Mouse (Mus musculus) megakaryocyte progenitor cell, adult 5-6 weeks (primary cell): Measurements from ENCODE around the gene Gabarap. TPM values are rescaled to one million over a fixed set of nuclear protein-coding genes. Genes with fewer than 3 reads are reported as not detected.

ENCODE experiments used
- ATAC-seq: replicated peaks from 2 replicates; pipeline ENCODE4 v1.8.0; 2016; ENCODE audit warnings: mild to moderate bottlenecking, moderate TSS enrichment, inconsistent platforms; ENCODE audit not compliant: poor library complexity
- total RNA-seq, 2 experiments: library from RNA; stranded (forward) in 1 of 2; stranded (reverse) in 1 of 2; fragments of 157-497, 149-512 nt in 1 of 2; fragments of 200-1000 nt in 1 of 2; gene quantifications; 2 replicates each; pipeline versions ENCODE4 v1.2.3 to v1.2.4; 2015 to 2017

Gene Gabarap
- total RNA-seq, 2 experiments from 2014 or later = 274 to 387 TPM

DNA sequence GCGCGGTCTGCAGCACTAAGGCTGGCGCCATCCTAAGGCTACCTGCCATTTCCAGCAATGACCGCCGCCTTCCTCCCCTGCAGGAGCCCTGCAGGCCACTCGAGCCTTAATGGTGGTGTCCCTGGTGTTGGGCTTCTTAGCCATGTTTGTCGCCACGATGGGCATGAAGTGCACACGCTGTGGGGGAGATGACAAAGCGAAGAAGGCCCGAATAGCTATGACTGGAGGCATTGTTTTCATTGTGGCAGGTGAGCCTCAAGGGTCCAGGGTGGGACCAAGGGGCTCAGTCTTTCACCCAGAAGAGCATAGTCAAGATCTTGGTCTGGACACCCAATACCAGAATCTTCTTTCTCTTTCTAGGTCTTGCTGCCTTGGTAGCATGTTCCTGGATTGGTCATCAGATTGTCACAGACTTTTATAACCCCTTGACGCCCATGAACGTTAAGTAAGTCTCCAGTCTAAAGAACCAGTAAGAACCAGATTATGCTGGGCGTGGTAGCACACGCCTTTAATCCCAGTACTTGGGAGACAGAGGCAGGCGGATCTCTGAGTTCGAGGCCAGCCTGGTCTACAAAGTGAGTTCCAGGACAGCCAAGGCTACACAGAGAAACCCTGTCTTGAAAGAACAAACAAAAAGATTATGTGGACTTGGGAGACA is 24.0 kb upstream of the Gabarap start:
- ATAC-seq = no peak

DNA sequence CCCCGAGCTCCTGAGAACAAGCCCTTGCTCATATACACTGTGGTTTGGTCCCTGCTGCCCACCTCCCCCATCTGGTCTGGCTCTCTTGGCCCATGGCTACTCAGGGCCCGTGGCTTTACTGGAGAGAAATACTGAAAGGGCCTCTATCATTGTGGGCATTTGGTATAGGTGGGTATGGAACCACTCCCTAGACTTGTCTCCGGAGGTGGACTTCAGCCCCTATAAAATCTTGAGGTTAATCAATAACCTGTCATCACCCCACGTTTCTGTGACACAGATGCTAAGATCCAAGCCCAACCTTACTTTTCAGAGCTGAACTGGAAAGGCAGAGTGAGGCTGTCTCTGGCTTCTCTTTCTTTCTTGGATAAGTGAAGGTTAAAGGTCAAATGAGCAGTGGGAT is 22.1 kb upstream of the Gabarap start:
- no peak for ATAC-seq

DNA sequence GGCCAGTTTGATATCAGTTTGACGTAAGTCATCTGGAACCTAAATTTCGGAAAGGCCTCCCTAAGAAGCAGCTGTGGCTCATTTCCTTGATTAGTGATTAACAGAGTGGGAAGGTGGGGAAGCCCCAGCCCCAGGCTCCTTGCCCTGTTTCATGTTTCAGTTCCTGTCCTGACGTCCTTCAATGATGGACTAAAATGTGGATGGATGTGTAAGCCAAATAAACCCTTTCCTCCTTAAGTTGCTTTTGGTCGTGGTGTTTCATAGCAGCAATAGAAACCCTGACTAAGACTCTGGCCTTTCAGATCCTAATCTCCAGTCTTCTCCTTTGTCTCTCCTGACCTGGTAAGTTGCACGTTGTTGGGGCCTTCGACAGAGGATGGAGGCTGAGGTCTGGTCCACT is 20.7 kb upstream of the Gabarap start:
- ATAC-seq = no peak

DNA sequence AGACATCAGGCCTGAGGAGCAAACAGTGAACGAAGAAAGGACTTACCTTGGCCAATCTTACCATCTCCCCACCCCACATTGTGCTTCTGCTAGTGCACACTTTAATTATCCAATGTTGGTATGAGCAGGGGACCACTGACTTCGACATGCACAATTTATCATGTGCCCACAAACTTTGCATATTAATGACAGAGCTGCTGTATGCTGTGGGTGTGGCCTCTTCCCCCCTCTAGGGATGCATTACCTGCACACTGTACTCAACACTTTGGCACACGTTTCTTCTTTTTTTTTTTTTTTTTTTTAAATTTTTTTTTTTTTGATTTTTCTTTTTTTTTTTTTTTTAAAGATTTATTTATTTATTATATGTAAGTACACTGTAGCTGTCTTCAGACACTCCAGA is 20.2 kb upstream of the Gabarap start:
- ATAC-seq = no peak

DNA sequence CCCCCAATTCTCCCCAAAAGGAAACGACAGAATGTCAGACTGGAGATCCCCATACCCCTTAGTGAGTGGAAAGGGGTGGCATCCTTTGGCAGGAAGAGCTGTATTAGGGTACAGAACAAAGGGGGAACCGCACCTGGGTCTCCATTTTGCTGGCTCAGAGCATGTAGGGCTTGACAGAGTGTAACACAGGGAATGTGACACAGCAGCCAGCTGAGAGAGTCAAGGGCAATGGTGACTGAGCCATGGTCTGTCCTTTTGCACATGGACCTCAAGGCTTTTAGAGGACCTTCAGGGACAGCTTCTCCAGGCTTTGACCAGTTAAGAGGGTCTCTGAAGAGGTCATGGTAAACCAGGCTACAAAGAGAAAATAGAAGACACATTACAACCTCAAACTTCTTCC is 16.0 kb upstream of the Gabarap start:
- ATAC-seq = no peak

DNA sequence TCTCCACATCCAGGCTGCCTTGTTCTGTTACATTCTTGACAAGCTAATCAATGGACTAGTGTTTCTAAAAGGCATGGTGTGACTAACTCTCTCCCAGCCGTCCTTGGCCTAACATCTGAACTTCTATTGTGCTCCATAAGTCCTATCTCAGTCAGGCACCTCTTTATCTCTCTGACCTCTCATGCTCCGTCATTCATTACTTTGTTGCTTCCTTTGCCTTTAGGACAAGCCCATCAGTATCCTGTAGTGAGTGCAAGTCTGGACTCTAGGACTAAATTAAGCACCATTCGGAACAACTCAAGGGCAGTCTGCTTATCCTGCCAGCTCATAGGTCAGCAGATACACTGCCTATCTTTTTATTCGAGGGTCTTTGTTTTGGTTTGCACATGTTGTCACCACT is 14.7 kb upstream of the Gabarap start:
- ATAC-seq = no peak

DNA sequence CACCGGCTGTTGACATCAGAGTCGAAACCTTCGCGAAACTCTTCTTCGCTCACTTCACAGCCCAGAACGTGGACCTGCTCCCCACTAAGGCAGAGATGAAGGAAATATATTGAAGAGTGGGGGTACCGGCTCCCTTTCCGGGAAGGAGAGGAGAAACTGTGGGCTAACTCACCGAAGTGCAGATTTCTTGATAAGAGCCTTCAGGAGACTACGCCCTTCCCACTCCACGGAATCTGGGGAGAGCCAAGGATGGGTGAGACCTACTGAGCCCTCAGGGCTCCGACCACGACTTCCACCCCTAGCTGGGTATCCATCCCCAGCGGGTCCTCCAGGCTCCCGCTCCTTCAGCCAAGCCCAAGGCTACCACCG is 11.1 kb upstream of the Gabarap start:
- ATAC-seq = peak; percentile 18

DNA sequence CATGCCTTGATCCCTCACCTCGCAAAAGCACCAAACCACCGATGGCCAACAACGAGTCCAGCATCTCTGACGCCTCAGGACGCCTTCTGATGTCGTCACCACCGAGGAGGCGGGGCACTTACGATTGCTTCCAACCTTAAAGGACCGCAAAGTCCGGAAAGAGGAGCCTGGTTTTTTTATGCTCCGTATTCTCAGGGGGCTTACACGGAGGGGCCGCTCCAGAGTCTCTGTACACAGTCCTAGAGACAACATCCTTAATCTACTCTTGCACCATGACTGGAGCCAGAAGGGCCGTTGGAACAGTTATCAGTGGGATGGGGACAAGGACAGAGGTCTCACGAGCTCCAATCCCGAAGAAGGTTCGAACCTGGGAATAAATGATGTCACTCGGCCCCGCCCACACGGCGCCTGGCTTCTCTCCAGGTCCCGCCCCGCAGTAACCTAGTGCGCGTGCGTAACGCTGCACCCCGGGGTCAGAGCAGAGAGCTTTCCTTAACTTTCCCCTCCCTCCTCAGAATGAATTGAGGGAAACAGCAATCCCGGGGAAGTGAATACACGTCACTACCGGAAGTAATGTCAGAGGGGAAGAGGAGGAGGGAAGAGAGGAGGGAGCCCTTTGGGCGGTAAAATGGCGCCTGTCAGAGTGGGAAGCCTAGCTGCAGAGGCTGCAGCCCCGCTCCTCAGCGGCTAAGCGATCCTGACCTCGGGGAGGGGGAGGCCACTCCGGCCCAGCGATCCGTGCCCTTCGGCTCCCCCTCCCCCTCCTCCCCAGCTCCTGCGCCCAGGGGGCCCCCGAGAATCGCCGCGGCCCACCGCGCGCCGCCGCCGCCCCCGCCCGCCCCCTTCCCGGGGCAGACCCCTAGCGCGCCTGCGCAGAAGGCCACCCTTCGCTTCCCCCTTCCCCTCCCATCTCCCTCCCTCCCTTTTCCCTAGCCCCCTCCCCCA is 10.5 kb upstream of the Gabarap start:
- peak; percentile 93 for ATAC-seq

DNA sequence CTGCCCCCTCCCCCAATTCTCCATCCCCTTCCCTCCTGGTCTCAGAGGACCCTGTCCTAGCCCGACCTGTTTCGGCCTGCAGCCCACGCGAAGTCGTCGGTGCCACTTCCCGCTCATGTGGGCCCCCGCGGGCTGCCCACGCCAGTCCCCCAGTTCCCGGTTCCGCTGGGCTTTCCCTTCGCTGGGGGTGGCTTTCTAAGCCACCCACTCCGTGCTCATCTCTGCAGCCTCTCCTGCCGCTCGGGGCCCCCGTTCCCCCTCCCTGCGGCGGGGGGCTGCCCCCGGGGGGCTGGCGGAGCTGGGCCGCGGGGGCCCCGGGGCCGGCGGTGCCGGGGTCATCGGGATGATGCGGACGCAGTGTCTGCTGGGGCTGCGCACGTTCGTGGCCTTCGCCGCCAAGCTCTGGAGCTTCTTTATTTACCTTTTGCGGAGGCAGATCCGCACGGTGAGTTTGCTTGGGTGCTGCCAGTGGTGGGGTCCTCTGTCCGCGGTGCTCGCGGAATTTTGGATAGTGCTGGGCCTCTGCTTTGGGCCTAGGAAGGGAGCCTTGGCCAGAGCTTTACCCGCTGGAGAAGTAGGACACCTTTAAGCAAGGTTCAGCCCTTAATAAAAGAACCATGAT is 9.7 kb upstream of the Gabarap start, which contains the start of gene Ctdnep1:
Gene Ctdnep1, plus strand, starts transcription at position 16 of the 622 bp plus-strand sequence.
- ATAC-seq = no peak

DNA sequence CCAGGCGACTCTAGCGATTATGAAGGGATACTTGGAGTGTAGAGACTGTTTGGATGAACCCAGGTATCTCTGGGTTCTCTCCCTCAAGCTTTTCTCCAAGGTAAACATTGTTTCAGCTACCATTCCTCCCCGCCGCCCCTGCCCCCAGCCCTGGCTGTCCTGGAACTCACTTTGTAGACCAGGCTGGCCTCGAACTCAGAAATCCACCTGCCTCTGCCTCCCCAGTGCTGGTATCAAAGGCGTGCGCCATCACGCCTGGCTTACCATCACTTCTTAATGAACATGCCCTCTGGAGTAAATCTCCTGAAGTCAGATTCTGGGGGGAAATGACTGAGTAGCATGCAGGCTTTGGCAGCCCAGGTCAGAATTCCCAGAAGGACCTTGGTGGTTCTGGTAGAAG is 8.7 kb upstream of the Gabarap start, which contains the start of gene Elp5:
Gene Elp5, minus strand, starts transcription at position 293 of the 400 bp plus-strand sequence.
- no peak for ATAC-seq

DNA sequence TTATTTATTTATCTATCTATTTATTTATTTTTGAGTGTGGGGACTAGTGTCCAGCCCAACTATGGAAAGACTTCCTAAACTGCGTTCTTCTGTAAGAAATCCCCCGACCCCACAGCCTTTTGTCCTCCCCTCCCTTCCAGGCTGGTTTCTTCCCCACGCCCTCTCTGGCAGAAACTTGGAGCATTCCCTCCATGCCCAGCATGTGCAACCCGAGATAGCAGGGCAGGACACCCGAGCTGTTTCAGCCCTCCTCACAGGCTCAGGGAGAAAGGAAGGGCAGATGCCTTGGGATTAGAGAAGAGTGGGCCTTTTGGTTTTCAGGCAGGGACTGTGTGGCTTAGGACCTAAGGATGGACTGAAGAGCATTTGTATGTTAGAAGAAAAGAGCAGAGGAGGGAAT is 8.1 kb upstream of the Gabarap start:
- no peak for ATAC-seq

DNA sequence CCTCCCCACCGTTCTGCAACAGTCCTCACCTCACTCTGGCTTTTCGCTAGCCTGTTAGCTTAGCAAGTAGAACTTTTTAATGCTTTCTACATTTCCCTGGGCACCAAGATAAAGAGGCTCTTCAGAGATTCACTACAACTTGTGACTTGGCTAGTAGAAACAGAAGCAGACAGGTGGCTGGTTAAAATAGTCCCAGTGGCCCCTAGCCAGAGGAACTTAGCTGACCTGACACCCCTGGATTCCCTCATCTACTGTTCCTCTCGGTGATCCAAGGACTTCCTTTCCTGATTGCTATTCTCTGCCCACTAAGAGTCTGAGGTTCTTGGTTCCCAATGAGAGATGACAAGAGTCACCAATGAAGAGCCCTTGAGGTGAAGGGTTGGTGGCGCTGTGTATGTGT is 7.6 kb upstream of the Gabarap start:
- no peak for ATAC-seq

DNA sequence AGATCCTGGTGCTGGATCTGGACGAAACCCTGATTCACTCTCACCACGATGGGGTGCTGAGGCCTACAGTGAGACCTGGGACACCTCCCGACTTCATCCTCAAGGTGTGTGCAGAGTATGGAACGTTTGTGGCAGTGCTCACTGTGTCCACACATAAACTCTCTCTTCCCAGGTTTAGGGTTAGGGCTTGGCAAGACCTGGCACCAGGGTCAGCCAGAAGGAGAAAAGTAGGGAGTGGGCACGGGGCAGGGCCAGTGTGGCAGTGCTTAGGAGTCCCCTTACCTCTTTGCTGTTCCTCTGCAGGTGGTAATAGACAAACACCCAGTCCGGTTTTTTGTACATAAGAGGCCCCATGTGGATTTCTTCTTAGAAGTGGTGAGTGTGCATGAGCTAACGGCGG is 6.5 kb upstream of the Gabarap start:
- ATAC-seq = no peak

DNA sequence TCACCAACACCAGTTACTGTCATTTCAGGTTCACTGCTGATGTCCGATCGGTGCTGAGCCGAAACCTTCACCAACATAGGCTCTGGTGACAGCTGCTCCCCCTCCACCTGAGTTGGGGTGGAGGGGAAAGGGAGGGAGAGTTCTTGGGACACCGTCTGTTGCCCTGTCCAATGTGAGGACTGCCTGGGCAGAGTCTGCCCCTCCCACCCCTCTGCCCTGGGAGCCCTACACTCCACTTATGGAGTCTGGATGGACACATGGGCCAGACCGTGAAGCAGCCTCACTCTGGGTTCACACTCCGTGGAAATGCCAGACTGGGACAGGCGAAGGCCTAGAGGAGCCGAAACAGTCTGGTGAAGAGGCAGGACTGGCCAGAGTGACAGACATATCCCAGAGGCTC is 994 bp upstream of the Gabarap start:
- no peak for ATAC-seq

DNA sequence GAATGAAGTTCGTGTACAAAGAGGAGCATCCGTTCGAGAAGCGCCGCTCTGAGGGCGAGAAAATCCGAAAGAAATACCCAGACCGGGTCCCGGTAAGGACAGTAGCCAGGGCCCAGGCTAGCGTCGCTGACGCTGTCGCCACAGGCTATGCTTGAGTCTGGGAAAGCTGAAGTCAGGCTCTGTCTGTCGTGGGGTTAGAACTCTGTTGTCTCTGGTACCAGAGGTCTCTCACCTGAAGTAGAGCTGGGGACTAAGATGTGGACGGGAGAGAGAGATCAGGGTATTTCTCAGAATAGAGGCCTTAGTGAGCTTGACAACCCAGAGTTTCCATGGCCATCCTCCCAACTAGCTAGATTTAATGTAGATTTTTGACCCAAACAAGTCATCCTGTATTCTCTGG is 768 bp downstream of the Gabarap start:
- no peak for ATAC-seq

DNA sequence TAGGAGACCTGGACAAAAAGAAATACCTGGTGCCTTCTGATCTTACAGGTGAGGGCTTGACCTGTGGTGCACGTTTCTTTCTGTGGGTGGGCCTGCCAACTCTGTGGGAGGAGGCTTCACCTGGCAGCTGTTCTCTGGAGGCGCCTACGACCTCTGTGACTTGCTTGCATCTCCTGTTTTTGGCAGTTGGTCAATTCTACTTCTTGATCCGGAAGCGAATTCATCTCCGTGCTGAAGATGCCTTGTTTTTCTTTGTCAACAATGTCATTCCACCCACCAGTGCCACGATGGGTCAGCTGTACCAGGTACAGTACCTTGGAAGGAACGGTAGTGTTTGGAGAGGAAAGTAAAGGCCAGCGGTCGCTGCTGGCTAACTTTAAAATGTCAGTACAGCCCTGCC is 1.5 kb downstream of the Gabarap start:
- ATAC-seq = no peak

DNA sequence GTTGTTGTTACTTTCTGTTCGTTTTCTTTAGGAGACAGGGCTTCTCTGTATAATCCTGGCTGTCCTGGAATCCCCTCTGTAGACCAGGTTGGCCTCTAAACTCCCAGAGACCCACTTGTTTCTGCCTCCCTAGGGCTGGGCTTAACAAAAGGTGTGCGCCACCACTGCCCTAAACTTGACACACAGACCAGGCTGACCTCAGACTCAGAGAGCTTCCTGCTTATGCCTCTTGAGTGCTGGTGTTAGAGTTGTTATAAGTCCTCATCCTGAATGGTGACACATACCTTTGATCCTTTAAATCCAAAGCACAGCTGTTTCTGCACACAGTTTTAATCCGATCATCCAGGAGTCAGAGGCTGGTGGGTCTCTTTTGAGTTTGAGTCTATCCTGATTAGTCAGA is 2.0 kb downstream of the Gabarap start:
- ATAC-seq = no peak

DNA sequence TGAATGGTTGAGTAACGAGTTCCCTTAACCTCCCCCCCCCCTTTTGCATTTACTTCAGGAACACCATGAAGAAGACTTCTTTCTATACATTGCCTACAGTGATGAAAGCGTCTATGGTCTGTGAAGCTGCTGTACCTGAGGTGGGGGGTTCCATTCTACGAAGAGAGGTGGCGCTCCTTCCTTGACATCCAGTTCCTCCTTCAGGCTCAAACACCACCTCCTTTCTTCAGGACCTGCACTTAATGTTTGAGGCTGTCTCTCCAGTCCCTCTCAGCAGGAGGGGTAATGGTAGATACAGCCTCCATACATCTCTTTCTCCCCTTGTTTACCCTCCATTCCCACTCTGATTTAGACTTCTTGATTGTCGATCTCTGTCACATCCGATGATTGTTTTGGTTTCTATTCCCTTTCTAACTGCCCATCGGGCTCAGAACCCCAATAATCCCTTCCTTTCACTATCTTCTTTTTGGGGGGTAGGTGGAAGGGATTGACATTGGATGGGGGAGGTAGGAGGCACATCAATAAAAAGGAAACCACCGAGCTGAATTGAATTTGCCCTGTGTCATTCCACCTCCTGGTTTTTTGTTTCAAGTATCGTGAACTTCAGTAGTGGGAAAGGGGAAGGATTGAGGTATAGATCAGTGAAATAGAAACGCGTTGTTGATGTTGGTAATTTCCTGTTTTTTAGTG is 3.6 kb downstream of the Gabarap start:
- no peak for ATAC-seq

DNA sequence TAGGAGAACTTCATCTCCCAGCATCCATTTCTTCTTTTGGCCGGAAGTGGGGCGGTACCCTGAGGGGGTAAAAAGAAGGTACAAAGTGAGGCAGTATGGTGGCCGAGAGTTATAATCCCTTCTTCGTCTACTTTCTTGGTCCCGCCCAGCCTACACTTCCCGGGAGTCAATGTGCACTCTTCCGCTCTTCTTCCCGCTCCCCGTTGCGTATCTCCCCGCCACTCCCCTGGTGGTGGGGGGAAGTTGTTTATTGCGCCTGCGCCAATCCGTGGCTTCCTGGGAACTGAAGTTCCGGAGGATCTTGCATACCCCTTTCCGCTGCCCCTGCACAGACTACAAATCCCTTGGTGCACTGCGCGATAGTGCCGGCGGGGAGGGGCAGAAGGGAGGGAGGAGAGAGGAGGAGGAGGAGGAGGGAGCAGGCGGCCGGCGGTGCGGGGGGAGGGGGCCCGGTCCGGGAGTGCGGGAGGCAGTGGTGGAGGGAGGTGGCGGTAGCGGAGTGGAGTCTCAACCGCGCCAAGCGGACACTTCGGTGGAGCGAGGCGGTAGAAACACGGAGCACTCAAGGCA is 4.5 kb downstream of the Gabarap start, which contains the start of gene Phf23:
Gene Phf23, plus strand, starts transcription at position 387 of the 570 bp plus-strand sequence.
- ATAC-seq = peak; percentile 65

DNA sequence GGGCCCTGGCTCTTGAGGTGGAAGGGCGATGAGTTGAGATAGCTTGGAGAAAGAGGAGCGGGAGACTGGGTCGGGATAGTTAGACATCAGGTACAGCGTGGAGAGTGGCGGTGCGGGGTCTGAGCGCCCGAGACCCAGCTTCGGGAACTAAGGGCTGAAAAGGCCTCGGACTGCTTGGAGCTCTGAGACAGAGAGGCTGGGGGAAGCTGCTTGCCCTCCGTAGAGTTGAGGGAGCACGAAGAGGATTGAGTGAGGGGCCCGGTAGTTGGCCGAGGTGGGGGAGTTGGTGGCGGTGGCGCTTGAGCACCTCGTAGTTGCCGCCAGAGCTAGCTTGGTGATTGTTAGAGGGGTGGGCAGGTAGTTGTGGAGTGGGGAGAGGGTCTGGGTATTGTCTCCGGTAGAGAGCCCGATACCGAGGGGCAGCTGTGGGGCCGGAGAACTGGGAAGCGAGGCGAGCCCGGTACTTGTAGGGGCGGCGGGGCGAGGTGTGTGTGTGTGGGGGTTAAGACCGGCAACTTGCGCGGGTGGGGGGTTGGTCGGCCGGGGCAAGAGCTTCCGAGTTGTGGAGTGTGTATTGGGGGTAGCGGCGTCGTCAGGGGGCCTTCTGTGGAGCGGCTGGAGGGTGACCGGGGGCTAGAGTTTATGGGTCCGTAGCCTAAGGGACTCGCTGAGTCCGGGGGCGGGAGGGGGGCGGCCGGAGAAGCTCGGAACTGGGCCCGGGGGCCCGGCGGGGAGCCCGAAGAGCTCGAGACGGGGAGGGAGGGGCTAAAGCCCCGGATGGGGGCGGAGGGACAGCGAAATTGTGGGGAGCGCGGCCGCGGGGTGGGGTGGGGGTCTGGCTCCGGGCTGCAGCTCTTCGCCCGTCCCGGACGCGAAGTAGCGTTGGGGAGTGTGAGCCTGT is 5.5 kb downstream of the Gabarap start:
- ATAC-seq = no peak; the same call in 1 of the 2 replicates
